Mouse (Mus musculus) lung, postnatal 0 days (tissue): ENCODE data around the gene Wbp1. TPM values are rescaled to one million over a fixed set of nuclear protein-coding genes. Genes with fewer than 3 reads are reported as not detected.

Source experiments
- ATAC-seq: fragments of 200-750 bp; cut with Nextera tagmentation; 2 replicates; pipeline ENCODE4 v1.8.0; 2017; ENCODE audit warnings: moderate library complexity
- DNase-seq: peaks from one replicate; pipeline ENCODE4 v3.0.0-alpha.2; 2016; ENCODE audit warnings: low spot score
- H3K27ac ChIP-seq: fragments of 300-500 bp; sonication (generic); 2 replicates; pipeline ENCODE4 v1.5.1; 2014; ENCODE audit warnings: antibody characterized with exemption, mild to moderate bottlenecking, low read length, mixed read lengths
- H3K27me3 ChIP-seq: fragments of 300-500 bp; sonication (generic); replicated peaks from 2 replicates; pipeline ENCODE4 v1.6.1; 2014; ENCODE audit warnings: low read length, mixed read lengths; ENCODE audit not compliant: insufficient read depth
- H3K36me3 ChIP-seq: fragments of 300-500 bp; sonication (generic); 2 replicates; pipeline ENCODE4 v1.6.1; 2014; ENCODE audit warnings: low read length, mixed read lengths; ENCODE audit not compliant: insufficient read depth
- H3K4me1 ChIP-seq: fragments of 300-500 bp; sonication (generic); 2 replicates; pipeline ENCODE4 v1.6.1; 2014; ENCODE audit warnings: antibody characterized with exemption, low read depth, low read length, mixed read lengths; ENCODE audit not compliant: insufficient read depth
- H3K4me2 ChIP-seq: fragments of 300-500 bp; sonication (generic); replicated peaks from 2 replicates; pipeline ENCODE4 v1.6.1; 2014; ENCODE audit warnings: low read depth, mild to moderate bottlenecking, low read length, moderate library complexity, mixed read lengths
- H3K4me3 ChIP-seq: fragments of 300-500 bp; sonication (generic); 2 replicates; pipeline ENCODE4 v1.5.1; 2014; ENCODE audit warnings: low read depth, low read length
- H3K9ac ChIP-seq: fragments of 300-500 bp; sonication (generic); replicated peaks from 2 replicates; pipeline ENCODE4 v1.6.1; 2014; ENCODE audit warnings: low read depth, mild to moderate bottlenecking
- H3K9me3 ChIP-seq: fragments of 300-500 bp; sonication (generic); 2 replicates; pipeline ENCODE4 v1.6.1; 2016; ENCODE audit warnings: low read length, mixed read lengths
- CTCF ChIP-seq: IDR thresholded peaks from 2 replicates; pipeline ENCODE4 v1.5.1; 2016; ENCODE audit warnings: antibody characterized with exemption, mild to moderate bottlenecking
- EP300 ChIP-seq: IDR thresholded peaks from 2 replicates; pipeline ENCODE4 v1.6.1; 2016; ENCODE audit warnings: antibody characterized with exemption, mild to moderate bottlenecking, control low read depth
- WGBS: fragments of 180-500 bp; shearing (Covaris S2); extraction: QIAGEN DNeasy Blood & Tissue Kit; methylation state at CpG from one replicate; pipeline ENCODE4 v1.1.7; 2014; 5-methylcytosine and 5-hydroxymethylcytosine counted together
- polyA plus RNA-seq: library from polyadenylated mRNA; unstranded; fragments of >200 nt; fragmentation: Nextera tagmentation; extraction: Ambion mirVana; gene quantifications from 2 replicates; pipeline ENCODE4 v1.2.1, GENCODE M21; 2015

Wbp1 gene
- polyA plus RNA-seq, 1 experiment from 2014 or later: 57.9 TPM

DNA sequence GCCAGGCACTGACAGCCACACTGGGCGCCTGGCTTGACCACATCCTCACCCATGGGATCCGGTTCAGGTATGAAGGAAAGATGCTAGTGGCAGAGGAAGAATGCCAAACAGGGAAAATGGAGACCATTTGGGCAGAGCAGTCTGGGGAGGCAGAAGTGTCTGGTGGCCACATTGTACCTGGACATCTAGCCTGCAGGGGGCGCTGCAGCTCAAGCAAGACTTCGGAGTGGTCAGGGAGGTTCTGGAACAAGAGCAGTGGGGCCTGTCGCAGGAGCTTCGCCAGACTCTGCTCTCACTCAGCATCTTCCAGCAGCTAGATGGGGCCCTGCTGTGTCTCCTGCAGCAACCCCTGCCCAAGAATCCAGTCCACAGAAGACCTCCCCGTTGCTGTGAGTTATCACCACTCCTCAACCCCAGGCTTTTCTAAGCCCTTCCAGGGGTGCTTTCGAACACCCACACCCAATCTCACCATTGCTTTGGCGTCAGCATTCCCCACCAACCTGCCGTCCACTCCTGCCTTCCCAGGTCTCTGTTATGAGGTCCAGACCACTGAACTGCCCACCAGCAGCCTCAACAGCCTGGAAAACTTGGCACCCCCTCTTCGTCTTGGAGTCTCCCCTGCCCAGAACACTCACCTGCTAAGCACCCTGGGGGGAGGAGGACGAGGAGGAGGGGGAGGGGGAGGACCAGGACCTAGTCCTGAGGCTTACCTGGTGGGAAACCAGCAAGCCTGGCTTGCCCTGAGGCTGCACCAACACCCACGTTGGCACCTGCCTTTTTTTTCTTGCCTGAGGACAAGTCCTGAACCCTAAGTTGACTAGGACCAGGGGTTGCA is 13.6 kb downstream of the Wbp1 start:
- Histone ChIP-seq H3K27ac (no peak overlapping the region), H3K36me3 (no peaks in the 10 kb centered on the region), H3K9me3 (no peaks in the 10 kb centered on the region), H3K4me2 (no peak overlapping the region), H3K4me3 (no peak overlapping the region), H3K4me1 (peaks cover 6% of the 10 kb centered on the region), H3K27me3 (no peaks in the 10 kb centered on the region), H3K9ac (no peak overlapping the region)
- TF ChIP-seq CTCF (peak; percentile 91), EP300 (no peak)
- WGBS: 40% methylated on average over 13 of the region's 13 CpGs
- ATAC-seq (peak; percentile 57), DNase-seq (peak; percentile 90)

DNA sequence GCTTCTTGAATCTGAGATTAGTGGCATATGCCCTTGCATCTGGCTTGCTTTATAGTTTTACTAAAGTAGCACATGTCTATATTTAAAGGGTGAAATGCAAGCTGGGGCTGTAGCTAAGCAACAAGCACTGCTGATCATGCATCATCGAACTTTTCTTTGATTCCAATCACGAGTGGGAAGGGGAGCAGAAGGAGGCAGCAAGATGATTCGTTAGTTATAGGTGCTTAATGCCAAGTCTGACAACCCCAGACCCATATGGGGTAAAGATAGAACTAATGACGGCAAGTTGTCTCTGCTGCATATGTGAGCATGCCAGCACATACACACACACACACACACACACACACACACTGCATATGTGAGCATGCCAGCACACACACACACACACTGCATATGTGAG is 17.2 kb downstream of the Wbp1 start:
- DNase-seq (no peak), ATAC-seq (no peak)
- WGBS: 68% methylated on average over 4 of the region's 4 CpGs
- Histone ChIP-seq H3K4me2 (no peak overlapping the region), H3K27me3 (no peaks in the 10 kb centered on the region), H3K4me1 (peaks cover 10% of the 10 kb centered on the region), H3K36me3 (no peaks in the 10 kb centered on the region), H3K27ac (no peak overlapping the region), H3K9me3 (no peaks in the 10 kb centered on the region), H3K4me3 (no peak overlapping the region), H3K9ac (no peak overlapping the region)
- TF ChIP-seq CTCF: no peak

DNA sequence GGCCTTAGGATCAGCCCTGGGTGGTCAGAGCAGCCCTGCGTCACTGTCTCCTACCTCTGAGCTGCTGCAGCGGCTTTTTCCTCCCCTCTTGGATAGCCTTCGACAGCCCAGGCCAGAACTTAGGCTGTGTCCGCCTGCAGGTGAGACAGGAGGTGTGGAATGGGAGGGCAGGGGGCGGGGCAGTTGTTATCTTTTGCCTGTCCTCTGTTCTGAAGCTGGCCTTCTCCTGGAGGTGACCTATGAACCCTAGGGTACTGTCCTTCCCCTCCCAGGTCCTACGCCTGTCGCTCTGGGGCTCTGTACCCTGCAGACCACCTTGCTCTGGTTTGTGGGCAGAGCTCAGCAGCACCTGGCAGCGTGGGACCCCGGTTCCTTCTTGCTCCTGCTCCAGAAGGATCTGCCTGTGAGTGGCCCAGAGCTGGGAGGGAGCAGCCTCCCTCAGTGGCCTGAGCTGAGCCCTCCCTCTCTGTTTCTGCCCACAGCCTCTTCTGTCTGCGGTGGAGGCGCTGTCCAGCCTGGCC is 18.2 kb downstream of the Wbp1 start:
- H3K36me3 ChIP-seq: no peaks in the 10 kb centered on the region

DNA sequence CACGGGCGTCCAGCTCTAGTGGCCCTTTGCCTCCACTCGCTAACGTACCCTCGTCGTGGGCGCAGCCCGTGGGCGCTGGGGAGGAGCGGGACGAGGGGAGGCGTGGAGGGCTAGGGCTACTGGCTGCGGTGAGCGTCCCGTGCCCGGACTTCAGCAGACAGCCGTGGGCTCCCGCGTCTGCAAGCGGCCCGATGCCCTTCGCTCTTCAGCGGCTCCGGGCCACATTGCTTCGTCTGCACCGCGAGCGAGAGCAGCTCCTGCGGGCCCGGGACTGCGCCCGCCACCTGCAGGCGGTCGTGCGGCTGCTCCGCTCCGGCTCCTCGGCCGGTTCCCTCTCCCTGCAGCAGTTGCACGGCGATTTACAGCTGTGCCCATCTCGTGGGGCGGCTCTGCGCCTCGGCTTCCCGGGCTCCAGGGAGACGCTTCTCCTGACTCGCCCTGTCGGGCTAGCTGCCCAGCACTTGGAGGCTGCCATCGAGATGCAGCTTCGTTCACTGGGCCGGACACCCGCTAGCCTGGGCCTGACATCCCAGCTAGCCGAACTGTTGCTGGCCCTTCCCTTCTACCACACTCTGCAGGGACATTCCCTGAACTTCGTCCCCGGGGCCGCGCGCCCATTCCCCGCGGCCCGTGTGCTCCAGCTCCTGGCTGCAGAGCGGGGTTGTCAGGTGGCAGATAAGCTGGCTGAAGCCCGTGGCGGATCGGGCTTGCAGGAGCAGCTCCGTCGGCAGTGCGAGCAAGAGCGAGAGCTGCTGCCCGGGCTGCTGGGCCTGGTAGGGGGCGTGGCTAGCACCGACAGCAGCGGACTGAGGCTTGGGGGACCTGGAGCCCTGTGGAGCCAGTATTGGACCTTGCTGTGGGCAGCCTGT is 19.4 kb downstream of the Wbp1 start:
- H3K4me3 ChIP-seq: peak overlapping the region; percentile 69
- peaks cover 7% of the 10 kb centered on the region for H3K4me1 ChIP-seq
- DNase-seq (peak; percentile 73), ATAC-seq (peak; percentile 86)
- H3K4me2 ChIP-seq: peak overlapping the region; percentile 91
- 1% methylated on average over 62 of the region's 74 CpGs for WGBS
- TF ChIP-seq EP300 (no peak), CTCF (peak; percentile 68)
- H3K9me3 ChIP-seq: no peaks in the 10 kb centered on the region
- no peaks in the 10 kb centered on the region for H3K27me3 ChIP-seq
- no peaks in the 10 kb centered on the region for H3K36me3 ChIP-seq
- peak overlapping the region; percentile 81 for H3K27ac ChIP-seq
- peak overlapping the region; percentile 43; the same call in 1 of the 2 replicates for H3K9ac ChIP-seq

More for the DNA sequence above, 18.2 kb downstream of the Wbp1 start:
- WGBS: 57% methylated on average over 11 of the region's 11 CpGs
- no peaks in the 10 kb centered on the region for H3K9me3 ChIP-seq
- ATAC-seq (no peak), DNase-seq (no peak)
- no peak overlapping the region for H3K4me3 ChIP-seq
- no peak for TF ChIP-seq CTCF
- TF ChIP-seq EP300: no peak
- no peak overlapping the region for H3K4me2 ChIP-seq
- no peak overlapping the region for H3K27ac ChIP-seq
- no peaks in the 10 kb centered on the region for H3K27me3 ChIP-seq
- H3K9ac ChIP-seq: no peak overlapping the region
- peaks cover 7% of the 10 kb centered on the region for H3K4me1 ChIP-seq

DNA sequence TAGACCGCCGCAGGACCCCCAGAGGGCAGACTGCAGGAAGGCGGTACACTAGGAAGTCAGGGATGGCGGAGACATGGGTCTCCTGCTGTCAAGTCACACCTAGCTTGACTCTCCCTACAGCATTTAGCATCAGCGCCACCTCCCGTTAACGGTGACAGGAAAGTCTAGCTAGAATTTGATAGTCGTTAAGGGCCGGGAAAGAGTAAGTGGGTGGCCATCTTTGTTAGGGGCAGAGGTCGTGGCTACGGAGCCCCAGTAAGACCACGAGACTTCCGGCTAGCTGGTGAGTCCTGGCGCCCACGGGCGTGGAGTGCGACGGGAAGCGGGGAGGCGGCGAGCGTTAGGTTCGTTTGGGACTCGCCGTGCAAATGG is 20.1 kb downstream of the Wbp1 start, which contains the start of the genes Ccdc142 and Gm42688:
Gene Ccdc142 (plus strand): TSS at position 286 of the 372 bp plus-strand sequence.
Gene Gm42688 (plus strand): TSS at position 302 of the 372 bp plus-strand sequence.
- DNase-seq (peak; percentile 95), ATAC-seq (peak; percentile 93)
- Histone ChIP-seq H3K4me1 (peaks cover 7% of the 10 kb centered on the region), H3K27me3 (no peaks in the 10 kb centered on the region), H3K9ac (peak within 1 kb of the TSS; percentile 43; the same call in 1 of the 2 replicates), H3K4me2 (peak within 1 kb of the TSS; percentile 91), H3K9me3 (no peaks in the 10 kb centered on the region), H3K36me3 (no peaks in the 10 kb centered on the region), H3K4me3 (peak within 1 kb of the TSS; percentile 69), H3K27ac (peak within 1 kb of the TSS; percentile 81)
- 4% methylated on average over 24 of the region's 25 CpGs for WGBS
- TF ChIP-seq EP300 (no peak), CTCF (peak; percentile 79)

DNA sequence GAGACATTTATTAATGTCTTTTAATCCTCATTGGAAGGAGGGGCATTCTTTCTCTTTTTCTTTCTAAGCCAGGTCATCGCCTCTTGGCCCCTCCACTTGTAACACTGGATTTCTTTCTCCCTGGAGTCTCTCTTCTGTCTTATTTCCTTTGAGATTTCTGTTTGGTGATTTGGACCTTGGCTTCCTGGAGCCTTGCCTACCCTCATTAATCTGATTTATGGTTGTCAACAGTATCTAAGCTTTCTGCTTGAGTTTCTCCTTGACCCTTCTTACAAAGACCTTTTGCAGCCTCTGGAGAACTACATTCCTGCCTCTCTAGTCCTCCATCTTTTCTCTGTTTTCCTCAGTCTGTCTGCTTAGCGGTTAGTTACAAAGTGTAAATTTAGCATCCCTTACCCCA is 22.9 kb downstream of the Wbp1 start:
- H3K27ac ChIP-seq: no peak overlapping the region
- WGBS: 55% methylated on average over 2 of the region's 2 CpGs

More for the DNA sequence above, 22.9 kb downstream of the Wbp1 start:
- Histone ChIP-seq H3K4me3 (no peak overlapping the region), H3K4me2 (no peak overlapping the region), H3K27me3 (no peaks in the 10 kb centered on the region), H3K4me1 (peaks cover 7% of the 10 kb centered on the region), H3K36me3 (no peaks in the 10 kb centered on the region), H3K9ac (no peak overlapping the region), H3K9me3 (no peaks in the 10 kb centered on the region)
- DNase-seq: no peak
- TF ChIP-seq CTCF (no peak), EP300 (no peak)
- no peak for ATAC-seq
